Mouse (Mus musculus) kidney, embryonic 15.5 days (tissue): Measurements from ENCODE around the gene Gm8653. TPM values are rescaled to one million over a fixed set of nuclear protein-coding genes. Genes with fewer than 3 reads are reported as not detected.
"Not testable (repeated sequence)": the region's sequence is repeated elsewhere in the genome, so short reads cannot be mapped to it uniquely, and the experiment has no call there.

Source experiments
- ATAC-seq: fragments of 200-750 bp; cut with Nextera tagmentation; replicated peaks from 2 replicates; pipeline ENCODE4 v1.8.0; 2017; ENCODE audit warnings: moderate TSS enrichment; ENCODE audit not compliant: low FRiP score
- H3K27ac ChIP-seq: fragments of 300-500 bp; sonication (generic); 2 replicates; pipeline ENCODE4 v1.5.1; 2015; ENCODE audit warnings: mild to moderate bottlenecking, inconsistent platforms
- H3K27me3 ChIP-seq: fragments of 300-500 bp; sonication (generic); 2 replicates; pipeline ENCODE4 v1.6.1; 2015; ENCODE audit warnings: inconsistent platforms
- H3K36me3 ChIP-seq: fragments of 300-500 bp; sonication (generic); 2 replicates; pipeline ENCODE4 v1.6.1; 2015; ENCODE audit warnings: inconsistent platforms
- H3K4me1 ChIP-seq: fragments of 300-500 bp; sonication (generic); 2 replicates; pipeline ENCODE4 v1.6.1; 2015; ENCODE audit warnings: inconsistent platforms
- H3K4me2 ChIP-seq: fragments of 300-500 bp; sonication (generic); 2 replicates; pipeline ENCODE4 v1.6.1; 2015; ENCODE audit warnings: moderate library complexity, mild to moderate bottlenecking, inconsistent platforms
- H3K4me3 ChIP-seq: fragments of 300-500 bp; sonication (generic); replicated peaks from 2 replicates; pipeline ENCODE4 v1.5.1; 2015; ENCODE audit warnings: mild to moderate bottlenecking, inconsistent platforms
- H3K9ac ChIP-seq: fragments of 300-500 bp; sonication (generic); 2 replicates; pipeline ENCODE4 v1.6.1; 2015; ENCODE audit warnings: mild to moderate bottlenecking, inconsistent platforms
- H3K9me3 ChIP-seq: fragments of 300-500 bp; sonication (generic); replicated peaks from 2 replicates; pipeline ENCODE4 v1.6.1; 2016; ENCODE audit warnings: inconsistent platforms
- WGBS: fragments of 180-500 bp; shearing (Covaris S2); methylation state at CpG from one replicate; pipeline ENCODE4 v1.1.7; 2015; ENCODE audit warnings: mixed read lengths; 5-methylcytosine and 5-hydroxymethylcytosine counted together
- polyA plus RNA-seq: library from polyadenylated mRNA; unstranded; fragments of >200 nt; fragmentation: Nextera tagmentation; extraction: Ambion mirVana; gene quantifications from 2 replicates; pipeline ENCODE4 v1.2.1, GENCODE M21; 2015

Gene Gm8653
- polyA plus RNA-seq: not detected in 2 replicates

DNA sequence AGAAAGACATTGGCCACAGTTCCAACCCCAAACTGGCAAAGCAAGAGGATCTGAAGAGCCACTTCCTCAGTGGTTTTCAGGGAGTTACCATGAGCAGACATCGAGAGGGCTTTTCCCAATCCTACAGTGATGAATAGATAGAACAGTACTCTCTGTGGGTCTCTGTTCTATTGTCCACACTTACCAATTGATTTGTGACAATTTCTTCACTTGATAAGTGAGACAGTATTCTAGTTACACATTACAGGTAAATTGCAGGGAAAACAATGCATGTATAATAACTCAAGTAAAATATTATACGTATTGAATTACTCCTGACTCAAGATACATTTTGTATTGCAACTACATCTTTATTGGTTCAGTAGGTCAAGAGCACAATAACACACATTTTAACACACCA lies at the start of gene Gm8653:
Gm8653 (minus strand) TSS at position 101 of the 400 bp plus-strand sequence.
- H3K4me1 ChIP-seq: not testable (repeated sequence)

GRCm38 (mm10) chr7:22229384-22229783 lies 28.3 kb upstream of the Gm8653 start, which contains the start of gene Gm8453:
Gm8453 (minus strand) TSS chr7:22229484.
- not testable (repeated sequence) for H3K9me3 ChIP-seq, H3K4me2 ChIP-seq, H3K4me1 ChIP-seq, H3K36me3 ChIP-seq, H3K27ac ChIP-seq, H3K4me3 ChIP-seq, H3K9ac ChIP-seq, ATAC-seq, H3K27me3 ChIP-seq
- 27% methylated on average over 2 of the region's 2 CpGs for WGBS

More for the DNA sequence above, at the start of gene Gm8653:
- not testable (repeated sequence) for ATAC-seq, H3K36me3 ChIP-seq, H3K4me3 ChIP-seq, H3K4me2 ChIP-seq, H3K27ac ChIP-seq, H3K27me3 ChIP-seq, H3K9me3 ChIP-seq, H3K9ac ChIP-seq
- no CpG with 5 or more reads among the region's 2 CpGs for WGBS

DNA sequence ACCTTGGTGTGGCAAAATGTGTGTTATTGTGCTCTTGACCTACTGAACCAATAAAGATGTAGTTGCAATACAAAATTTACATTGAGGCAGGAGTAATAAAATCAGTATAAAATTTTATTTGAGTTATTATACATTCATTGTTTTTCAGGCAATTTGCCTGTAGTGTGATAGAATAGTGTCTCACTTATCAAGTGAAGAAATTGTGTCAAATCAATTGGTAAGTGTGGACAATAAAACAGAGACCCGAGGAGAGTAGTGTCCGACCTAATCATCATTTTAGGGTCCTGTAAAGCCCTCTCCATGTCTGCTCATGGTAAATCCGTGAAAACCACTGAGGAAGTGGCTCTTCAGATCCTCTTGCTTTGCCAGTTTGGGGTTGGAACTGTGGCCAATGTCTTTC lies 12.0 kb downstream of the Gm8653 start, which contains the start of gene Vmn1r143:
Vmn1r143 (plus strand) TSS at position 301 of the 400 bp plus-strand sequence.
- H3K4me3 ChIP-seq, H3K4me2 ChIP-seq, H3K4me1 ChIP-seq, H3K36me3 ChIP-seq, H3K27ac ChIP-seq, H3K9me3 ChIP-seq, H3K9ac ChIP-seq, H3K27me3 ChIP-seq, ATAC-seq: not testable (repeated sequence)
- no CpG with 5 or more reads among the region's 3 CpGs for WGBS

- ATAC-seq, H3K36me3 ChIP-seq, H3K4me1 ChIP-seq, H3K27me3 ChIP-seq, H3K9me3 ChIP-seq, H3K4me3 ChIP-seq, H3K27ac ChIP-seq, H3K9ac ChIP-seq, H3K4me2 ChIP-seq: not testable (repeated sequence)
- no CpG with 5 or more reads among the region's 3 CpGs for WGBS
Measured at GRCm38 (mm10) chr7:22163935-22164334, 37.1 kb downstream of the Gm8653 start, which contains the start of gene Vmn1r142. Vmn1r142 (minus strand) TSS chr7:22164035.

Other genes with a start within 250 kb of the Gm8653 start
- gene Vmn1r137, start 206.7 kb downstream of the Gm8653 start, polyA plus RNA-seq: not detected in 2 replicates
- gene Vmn1r138, start 172.4 kb downstream of the Gm8653 start, polyA plus RNA-seq: not detected in 2 replicates
- gene Gm6176, start 145.0 kb downstream of the Gm8653 start, polyA plus RNA-seq: not detected in 2 replicates
- not detected in 2 replicates for gene Vmn1r139, start 132.2 kb downstream of the Gm8653 start, polyA plus RNA-seq
- gene Gm16451, start 83.0 kb downstream of the Gm8653 start, polyA plus RNA-seq: not detected in 2 replicates
- not detected in 2 replicates for gene Gm10666, start 66.5 kb downstream of the Gm8653 start, polyA plus RNA-seq
- gene Vmn1r142, start 37.2 kb downstream of the Gm8653 start, polyA plus RNA-seq: not detected in 2 replicates
- not detected in 2 replicates for gene Vmn1r143, start 11.9 kb downstream of the Gm8653 start, polyA plus RNA-seq
- gene Gm8453, start 28.2 kb upstream of the Gm8653 start, polyA plus RNA-seq: not detected in 2 replicates
- not detected in 2 replicates for gene Gm4187, start 128.5 kb upstream of the Gm8653 start, polyA plus RNA-seq
- not detected in 2 replicates for gene Gm8660, start 169.8 kb upstream of the Gm8653 start, polyA plus RNA-seq
- not detected in 2 replicates for gene Vmn1r148, start 212.3 kb upstream of the Gm8653 start, polyA plus RNA-seq
- gene Vmn1r149, start 237.0 kb upstream of the Gm8653 start, polyA plus RNA-seq: not detected in 2 replicates